Mouse (Mus musculus): Measurements from ENCODE around the gene Hsd17b10.

- TF ChIP-seq CTCF (IDR thresholded peaks at IDR 0.05; ENCODE audit: low read depth) = no peak
- TF ChIP-seq EP300 (optimal IDR thresholded peaks at IDR 0.05) = no peak
These were observed 38.2 kb downstream of the Hsd17b10 start for GRCm38 (mm10) chrX:152039865-152040264.
